Mouse (Mus musculus) heart, postnatal 0 days (tissue): ENCODE data around the gene Spred2.

ENCODE experiments used
- CTCF ChIP-seq: IDR thresholded peaks from 2 replicates; pipeline ENCODE4 v1.5.1; 2016; ENCODE audit warnings: antibody characterized with exemption, control low read depth, low read depth
- EP300 ChIP-seq: IDR thresholded peaks from 2 replicates; pipeline ENCODE4 v1.6.1; 2016; ENCODE audit warnings: antibody characterized with exemption, low read depth

GRCm38 (mm10) chr11:19912179-19912578 lies 12.0 kb upstream of the Spred2 start:
- TF ChIP-seq CTCF: no peak
- TF ChIP-seq EP300: no peak
